Mouse (Mus musculus): ENCODE measurements around the gene A030003K21Rik.
"Not testable (repeated sequence)": the region's sequence is repeated elsewhere in the genome, so short reads cannot be mapped to it uniquely, and the experiment has no call there.

The A030003K21Rik gene

DNA sequence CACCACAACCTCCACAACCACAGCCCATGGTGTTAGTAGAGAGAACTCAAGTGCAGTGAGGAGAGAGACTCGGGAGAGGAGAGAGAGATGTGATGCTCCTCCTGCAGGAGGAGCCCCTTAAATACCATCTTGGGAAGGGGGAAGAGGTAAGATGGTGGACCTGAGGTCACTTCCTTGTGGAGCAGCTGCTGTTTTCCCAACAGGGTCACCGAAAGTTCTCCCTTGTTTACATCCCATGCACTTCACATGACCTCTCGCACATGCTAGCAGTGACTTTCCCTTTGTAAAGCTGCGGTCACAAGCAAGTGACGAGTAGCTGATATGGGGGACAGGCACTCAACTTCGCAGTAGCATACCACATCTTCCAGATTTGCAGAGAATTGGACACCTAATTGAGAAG, at the start of gene A030003K21Rik:
Gene A030003K21Rik, minus strand, starts transcription at position 94 of the 400 bp plus-strand sequence.
- DNase-seq (ENCODE audit: low read depth, low spot score): not testable (repeated sequence)

DNA sequence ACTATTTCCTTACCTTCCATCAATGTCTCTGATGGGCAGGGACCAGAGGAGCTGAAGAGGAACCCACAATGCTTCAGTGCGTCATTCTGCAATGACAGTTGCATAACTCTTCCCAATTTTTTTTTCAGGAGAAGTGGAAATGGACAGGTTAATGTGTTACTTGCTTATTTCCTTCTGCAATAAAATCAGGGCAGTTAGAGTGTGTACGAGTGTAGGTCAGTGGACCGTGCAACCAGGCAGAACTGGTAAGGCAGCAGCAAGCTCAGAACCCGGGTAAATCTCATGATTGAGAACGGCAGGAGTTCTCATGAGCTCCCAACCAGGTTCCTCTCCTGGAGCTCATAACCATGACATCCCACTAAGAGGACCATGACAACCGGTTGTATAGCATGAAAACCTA, 48.9 kb upstream of the A030003K21Rik start:
- no peak for DNase-seq (ENCODE audit: low read depth, low spot score)

DNA sequence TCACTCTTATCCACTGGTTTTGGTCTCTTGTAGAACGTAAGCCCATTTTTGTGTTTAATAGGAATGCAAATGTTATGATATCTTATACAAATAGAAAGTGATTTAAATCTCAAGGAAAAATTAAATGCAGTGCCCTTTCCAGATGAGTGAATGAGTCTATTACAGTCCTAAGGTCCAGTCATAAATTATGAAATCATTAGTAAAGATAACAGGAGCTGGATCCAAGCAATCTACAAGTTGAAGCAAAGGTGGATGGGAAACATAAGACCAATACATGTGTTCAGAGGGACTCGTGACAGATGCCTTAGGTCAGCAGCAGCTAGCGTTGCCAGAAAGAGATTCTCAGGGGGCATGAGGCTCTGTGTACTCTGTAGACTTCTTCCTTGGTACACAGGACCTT, 48.4 kb upstream of the A030003K21Rik start:
- DNase-seq (ENCODE audit: low read depth, low spot score): no peak

DNA sequence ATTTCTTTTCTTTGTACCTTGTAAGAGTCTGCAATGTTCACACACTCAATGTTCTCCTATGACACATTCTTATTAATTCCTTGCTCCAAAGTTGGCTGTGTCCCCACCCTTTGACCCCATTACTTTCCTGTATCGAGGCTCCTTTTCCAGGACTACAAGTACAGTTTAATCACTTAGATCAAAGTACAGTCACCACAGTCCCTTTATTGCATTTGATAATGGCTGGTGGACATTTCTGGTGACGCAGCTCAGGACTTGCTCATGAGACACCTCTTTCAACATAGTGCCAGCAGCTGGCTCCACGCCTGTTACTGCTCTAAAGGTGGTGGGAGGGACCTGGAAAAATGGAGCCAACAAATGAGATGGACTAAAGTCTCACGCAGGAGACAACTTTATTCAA, 47.9 kb upstream of the A030003K21Rik start:
- no peak for DNase-seq (ENCODE audit: low read depth, low spot score)

DNA sequence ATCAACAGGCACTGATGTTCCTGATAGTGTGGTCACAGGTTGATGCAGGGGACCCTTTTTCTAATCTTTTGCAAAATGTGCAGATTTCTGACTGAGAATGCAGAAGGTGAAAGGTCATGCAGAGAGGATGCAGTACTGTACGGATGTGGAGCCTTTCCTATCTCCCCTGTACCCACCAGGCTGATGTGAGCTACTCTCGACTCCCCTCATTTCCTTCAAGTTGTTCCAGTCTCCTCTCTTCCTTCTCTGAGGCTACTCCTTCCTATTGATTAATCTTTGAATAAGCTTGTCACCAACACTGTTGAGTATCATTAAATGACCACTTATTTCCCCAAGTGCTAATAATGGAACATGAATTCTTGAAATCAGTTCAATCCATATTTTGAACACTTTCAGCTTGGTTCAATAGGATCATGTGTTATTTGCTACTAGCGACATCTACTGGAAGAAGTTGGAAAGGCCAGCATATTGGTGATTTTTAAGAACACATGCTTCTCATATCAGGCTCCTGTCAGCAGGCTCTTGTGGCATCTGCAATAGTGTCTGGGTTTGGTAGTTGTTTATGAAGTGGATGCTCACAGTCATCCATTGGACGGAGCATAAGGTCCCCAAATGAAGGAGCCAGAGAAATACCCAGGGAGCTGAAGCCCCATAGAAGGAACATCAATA, 44.5 kb upstream of the A030003K21Rik start:
- DNase-seq (ENCODE audit: low read depth, low spot score): peak; percentile 47

DNA sequence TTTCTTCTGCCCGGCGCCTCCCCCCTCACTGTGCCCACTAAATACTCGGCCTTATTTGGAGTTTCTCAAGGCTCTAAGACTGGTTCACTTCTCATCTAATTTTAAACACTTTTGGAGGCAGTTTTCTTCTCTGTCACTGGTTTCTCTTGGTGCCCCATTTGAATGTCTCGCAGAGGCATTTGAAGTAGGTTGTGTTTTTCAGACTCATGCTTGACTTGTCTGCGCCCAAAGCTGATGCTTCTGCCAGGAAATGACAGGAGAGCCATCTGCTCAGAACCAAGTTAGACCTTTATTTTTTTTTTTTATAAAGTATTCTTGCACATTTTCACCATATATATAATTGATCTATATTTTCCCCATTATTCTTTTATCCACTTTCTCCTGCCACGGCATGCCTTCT, 43.5 kb upstream of the A030003K21Rik start:
- no peak for DNase-seq (ENCODE audit: low read depth, low spot score)

DNA sequence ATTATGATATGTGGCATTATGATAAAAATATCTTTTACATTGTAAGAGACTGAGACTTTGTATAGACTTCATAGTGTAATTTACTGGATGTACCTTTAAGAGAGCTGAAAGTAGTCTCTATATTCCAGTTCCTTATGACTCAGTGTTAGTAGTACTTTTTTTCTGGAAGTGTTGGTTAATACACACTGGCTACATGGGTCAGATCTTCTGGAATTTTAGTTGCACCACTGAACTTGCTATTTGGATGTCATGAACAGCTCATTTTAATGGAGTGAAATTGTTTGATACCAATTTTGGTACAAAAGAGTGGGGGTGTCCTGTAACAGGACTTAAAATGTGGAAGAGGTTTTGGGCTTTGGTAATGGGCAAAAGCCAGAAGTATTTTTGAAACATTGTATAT, 34.7 kb upstream of the A030003K21Rik start:
- DNase-seq (ENCODE audit: low read depth, low spot score): no peak

DNA sequence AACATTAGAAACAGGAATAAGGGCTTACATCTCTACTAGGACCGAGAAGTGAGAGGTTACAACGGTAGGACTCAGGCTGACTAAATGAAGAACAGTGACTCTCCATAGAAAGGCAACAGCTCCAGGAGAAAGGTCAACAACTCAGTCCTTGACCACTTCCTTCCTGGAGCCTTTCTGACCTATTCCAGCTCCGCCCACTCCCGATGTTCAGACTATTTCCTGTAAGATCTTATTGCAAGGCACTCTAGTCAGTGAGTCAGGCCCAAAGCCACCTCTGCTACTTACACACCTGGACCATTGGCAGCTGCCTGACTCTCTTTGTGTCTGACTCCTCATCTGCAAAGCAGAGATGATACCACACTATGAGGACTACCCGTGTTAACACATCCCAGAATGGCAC, 32.6 kb upstream of the A030003K21Rik start:
- no peak for DNase-seq (ENCODE audit: low read depth, low spot score)

DNA sequence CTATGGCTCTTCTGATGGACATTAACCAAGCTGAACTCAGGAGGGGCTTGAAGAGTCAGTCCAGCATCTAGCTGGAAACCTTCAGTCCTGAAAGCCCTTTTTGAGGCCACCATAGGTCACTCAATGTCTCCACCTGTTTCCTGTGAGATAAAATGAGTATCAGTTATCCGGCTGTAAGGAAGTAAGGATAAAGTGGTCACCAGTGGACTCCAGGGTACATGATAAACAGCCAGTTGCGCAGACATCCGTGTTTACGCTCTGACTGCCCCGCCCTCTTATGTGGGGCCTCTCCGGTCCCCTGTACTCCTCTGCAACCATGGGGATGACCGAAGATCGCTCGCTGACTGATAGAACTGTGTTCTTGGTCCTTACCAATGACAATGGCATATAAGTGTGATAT, 31.2 kb upstream of the A030003K21Rik start:
- no peak for DNase-seq (ENCODE audit: low read depth, low spot score)

DNA sequence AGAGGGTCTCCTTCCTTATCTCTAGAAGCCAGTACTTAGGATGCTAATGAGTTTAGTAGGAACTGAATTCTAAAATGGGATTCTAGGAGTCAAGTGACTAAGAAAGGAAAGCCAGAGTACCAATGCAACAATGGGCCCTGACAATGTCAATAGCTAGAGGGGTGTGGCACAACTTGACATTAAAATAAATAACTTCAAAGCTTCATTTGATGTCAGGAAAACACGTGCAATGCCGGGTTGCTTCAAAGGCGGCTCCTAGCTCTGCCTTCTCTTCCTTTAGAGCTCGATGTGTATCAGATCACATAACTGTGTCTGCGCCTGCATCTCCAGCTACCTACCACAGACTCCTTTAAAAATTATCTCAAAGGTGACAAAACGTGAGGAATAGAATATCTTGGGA, 30.7 kb upstream of the A030003K21Rik start:
- DNase-seq (ENCODE audit: low read depth, low spot score): no peak

DNA sequence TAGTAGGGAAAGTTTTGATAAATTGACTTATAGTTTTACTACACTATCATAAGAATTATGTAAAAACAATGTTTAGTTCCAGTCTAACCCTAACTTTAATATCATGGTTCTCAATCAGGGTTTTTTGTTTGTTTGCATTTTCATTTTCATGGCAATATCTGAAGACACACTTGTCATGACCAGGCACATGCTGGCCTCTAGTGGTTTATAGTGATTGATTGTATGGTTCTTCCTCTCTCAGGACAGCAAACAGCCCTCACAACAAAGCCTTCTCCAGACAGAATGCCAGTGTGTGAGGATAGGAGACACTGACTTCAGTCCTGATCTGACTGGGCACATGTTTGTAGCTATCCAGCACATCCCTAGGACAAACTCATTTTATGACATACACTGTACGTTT, 30.1 kb upstream of the A030003K21Rik start:
- DNase-seq (ENCODE audit: low read depth, low spot score): no peak

DNA sequence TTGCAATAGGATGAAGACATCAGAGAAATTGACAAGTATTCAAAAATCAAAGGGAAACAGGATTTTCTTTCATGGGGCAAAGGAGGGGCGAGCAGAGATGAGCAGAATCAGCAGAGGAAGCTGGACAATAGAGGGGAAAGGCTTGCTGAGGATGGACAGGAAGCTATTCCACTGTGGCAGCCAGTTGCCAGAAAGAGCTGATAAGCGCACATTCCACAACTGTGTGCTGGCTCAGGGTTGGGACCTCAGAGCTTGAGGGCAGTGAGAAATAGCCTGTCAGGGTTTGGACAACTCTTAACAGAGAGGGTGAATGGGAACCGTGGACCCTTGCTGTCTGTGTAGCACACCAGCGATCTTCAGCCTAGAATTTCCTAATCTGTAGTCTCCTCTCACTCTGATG, 28.9 kb upstream of the A030003K21Rik start:
- no peak for DNase-seq (ENCODE audit: low read depth, low spot score)

DNA sequence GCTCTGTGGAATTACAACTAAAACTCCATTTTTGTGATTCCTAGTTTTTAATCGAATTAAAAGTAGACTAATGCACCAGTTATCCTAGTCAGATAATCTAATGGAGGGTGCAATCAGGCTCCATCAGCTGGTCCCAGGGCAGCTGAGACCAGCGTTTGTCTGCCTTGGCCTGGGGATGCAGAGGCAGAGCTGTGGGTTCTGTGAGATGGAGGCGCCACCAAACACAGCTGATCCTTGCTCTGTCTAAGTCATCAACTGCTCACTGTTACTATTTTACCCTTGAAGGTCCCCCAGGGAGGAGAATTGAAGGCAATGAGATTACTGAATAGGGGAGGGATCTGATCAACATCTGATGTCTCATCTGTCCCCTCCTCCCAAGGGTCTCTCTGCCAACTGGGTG, 23.2 kb upstream of the A030003K21Rik start:
- DNase-seq (ENCODE audit: low read depth, low spot score): no peak

DNA sequence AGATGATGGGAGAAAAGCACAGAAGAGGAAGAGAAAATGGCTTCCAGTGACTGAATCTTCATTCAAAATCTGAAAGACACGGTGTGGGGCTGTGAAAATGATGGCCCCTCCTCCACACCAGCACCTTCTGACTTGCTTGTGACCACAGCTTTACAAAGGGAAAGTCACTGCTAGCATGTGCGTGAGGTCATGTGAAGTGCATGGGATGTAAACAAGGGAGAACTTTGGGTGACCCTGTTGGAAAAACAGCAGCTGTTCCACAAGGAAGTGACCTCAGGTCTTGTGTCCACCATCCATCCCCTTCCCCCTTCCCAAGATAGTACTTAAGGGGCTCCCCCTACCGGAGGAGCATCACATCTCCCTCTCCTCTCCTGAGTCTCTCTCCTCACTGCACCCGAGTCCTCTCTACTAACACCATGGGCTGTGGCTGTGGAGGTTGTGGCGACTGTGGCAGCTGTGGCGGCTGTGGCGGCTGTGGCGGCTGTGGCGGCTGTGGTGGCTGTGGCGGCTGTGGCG, 16.7 kb upstream of the A030003K21Rik start, which contains the start of gene Gm47955:
Gene Gm47955, plus strand, starts transcription at position 417 of the 516 bp plus-strand sequence.
- DNase-seq (ENCODE audit: low read depth, low spot score): no peak

DNA sequence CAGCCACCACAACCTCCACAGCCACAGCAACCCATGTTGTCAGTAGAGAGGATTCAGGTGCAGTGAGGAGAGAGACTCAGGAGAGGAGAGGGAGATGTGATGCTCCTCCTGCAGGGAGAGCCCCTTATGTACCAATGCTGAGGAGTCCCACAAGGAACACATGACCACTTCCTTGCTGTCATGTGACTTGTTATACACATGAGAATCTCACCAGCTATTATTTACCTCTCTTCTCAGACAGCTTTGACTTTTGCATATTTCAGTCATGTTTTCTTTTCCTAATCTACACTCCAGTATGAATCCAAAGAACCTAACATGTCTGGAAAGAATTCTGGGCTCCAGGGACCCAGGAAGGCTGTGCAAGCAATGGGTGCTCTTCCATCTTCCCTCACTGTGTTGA, 12.7 kb upstream of the A030003K21Rik start, which contains the start of gene Gm7544:
Gene Gm7544, minus strand, starts transcription at position 101 of the 400 bp plus-strand sequence.
- DNase-seq (ENCODE audit: low read depth, low spot score): not testable (repeated sequence)

DNA sequence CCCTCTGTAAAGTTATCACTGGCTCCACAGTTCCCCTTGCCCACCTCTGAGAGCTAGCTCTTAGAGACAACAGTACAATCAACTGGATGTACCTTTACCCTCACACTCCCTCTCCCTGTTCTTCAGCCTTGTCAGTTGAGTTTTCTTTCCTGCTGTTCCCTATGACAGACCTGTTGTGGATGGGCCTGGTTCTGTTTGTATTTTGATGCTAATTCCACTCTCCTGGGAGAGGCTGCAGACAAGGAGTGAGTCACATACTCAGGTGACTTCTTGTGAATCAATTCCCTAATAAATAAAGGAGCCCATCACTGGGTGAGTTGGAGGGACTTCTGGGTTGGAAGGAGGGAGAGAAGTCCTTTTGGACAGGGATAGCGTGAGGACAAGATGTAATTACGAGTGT, 5.4 kb upstream of the A030003K21Rik start:
- DNase-seq (ENCODE audit: low read depth, low spot score): no peak

DNA sequence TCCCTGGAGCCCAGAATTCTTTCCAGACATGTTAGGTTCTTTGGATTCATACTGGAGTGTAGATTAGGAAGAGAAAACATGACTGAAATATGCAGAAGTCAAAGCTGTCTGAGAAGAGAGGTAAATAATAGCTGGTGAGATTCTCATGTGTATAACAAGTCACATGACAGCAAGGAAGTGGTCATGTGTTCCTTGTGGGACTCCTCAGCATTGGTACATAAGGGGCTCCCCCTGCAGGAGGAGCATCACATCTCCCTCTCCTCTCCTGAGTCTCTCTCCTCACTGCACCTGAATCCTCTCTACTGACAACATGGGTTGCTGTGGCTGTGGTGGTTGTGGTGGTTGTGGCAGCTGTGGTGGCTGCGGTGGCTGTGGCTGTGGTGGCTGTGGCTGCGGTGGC, 2.8 kb upstream of the A030003K21Rik start:
- DNase-seq (ENCODE audit: low read depth, low spot score): not testable (repeated sequence)

DNA sequence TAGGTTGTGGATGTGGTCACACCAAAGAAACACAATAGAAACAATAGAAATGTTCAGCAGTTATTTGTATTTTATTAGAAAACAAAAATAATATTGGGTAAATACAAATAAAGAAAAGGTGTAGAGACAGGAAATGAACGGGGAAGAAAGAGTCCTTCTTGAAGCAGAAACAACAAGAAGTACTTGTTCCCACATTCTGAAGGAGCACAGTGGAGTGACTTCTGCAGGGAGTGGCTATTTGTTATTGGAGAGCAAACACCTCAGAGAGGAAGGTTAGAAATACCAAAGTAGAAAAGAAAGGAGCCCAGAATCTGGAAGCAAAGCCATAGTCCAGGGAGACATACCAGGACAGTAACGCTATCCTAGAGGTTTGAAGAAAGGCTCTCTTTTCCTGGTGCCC, 683 bp downstream of the A030003K21Rik start:
- DNase-seq (ENCODE audit: low read depth, low spot score): not testable (repeated sequence)

DNA sequence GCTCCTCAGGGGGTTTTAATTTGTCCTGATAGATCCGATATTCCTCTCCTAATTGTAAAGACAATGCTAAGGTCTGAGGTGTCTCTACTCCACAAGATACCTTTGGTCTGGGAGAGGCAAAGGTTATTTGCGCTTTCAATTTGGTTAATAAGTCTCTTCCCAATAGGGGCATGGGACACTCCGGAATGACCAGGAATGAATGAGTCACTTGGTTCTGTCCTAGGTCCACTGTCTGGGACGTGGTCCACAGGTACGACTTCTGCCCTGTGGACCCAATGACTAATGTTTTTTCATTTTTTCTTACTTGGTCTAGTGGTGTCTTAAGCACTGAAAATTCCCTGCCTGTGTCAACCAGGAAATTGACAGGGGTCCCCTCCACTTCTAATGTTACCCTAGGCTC, 4.5 kb downstream of the A030003K21Rik start:
- no peak for DNase-seq (ENCODE audit: low read depth, low spot score)

DNA sequence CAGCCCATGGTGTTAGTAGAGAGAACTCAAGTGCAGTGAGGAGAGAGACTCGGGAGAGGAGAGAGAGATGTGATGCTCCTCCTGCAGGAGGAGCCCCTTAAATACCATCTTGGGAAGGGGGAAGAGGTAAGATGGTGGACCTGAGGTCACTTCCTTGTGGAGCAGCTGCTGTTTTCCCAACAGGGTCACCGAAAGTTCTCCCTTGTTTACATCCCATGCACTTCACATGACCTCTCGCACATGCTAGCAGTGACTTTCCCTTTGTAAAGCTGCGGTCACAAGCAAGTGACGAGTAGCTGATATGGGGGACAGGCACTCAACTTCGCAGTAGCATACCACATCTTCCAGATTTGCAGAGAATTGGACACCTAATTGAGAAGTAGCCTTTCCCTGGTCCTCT, 11.9 kb downstream of the A030003K21Rik start, which contains the start of gene Gm6217:
Gene Gm6217, minus strand, starts transcription at position 74 of the 400 bp plus-strand sequence.
- DNase-seq (ENCODE audit: low read depth, low spot score): not testable (repeated sequence)

DNA sequence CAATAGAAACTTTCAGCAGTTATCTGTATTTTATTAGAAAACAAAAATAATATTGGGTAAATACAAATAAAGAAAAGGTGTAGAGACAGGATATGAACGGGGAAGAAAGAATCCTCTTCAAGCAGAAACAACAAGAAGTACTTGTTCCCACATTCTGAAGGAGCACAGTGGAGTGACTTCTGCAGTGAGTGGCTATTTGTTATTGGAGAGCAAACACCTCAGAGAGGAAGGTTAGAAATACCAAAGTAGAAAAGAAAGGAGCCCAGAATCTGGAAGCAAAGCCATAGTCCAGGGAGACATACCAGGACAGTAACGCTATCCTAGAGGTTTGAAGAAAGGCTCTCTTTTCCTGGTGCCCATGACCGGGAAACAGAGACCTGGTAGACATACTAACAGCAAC, 12.6 kb downstream of the A030003K21Rik start:
- DNase-seq (ENCODE audit: low read depth, low spot score): not testable (repeated sequence)

DNA sequence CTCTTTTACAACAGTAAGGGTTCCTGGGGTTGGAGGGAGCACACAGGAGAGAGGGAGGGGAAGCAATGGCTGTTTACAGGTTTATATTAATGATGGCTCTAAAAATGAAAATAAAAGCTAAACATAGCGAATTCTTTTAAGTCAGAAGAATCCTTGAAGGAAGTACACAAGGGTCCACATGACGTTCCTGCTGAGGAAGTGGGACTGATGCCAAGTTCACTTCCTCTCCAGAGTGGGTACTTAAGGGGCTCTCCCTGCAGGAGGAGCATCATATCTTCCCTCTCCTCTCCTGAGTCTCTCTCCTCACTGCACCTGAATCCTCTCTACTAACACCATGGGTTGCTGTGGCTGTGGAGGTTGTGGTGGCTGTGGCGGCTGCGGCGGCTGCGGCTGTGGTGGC, 18.5 kb downstream of the A030003K21Rik start, which contains the start of gene A030014E15Rik:
Gene A030014E15Rik, plus strand, starts transcription at position 268 of the 400 bp plus-strand sequence.
- no peak for DNase-seq (ENCODE audit: low read depth, low spot score)

DNA sequence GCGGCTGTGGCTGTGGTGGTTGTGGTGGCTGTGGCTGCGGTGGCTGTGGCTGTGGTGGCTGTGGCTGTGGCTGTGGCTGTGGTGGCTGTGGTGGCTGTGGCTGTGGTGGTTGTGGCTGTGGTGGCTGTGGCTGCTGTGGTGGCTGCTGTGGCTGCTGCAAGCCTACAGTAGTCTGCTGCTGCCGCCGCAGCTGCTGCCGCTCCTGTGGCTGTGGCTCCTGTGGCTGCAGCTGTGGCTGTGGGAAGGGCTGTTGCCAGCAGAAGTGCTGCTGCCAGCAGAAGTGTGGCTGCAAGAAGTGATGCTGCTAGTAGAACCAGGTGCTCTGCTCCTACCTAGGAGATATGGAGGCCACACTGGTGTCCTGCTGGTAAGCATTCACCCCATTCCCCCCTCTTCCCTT, 29.8 kb downstream of the A030003K21Rik start:
- not testable (repeated sequence) for DNase-seq (ENCODE audit: low read depth, low spot score)

All from c-Kit-negative CD71-positive TER-119-positive erythroid progenitor cells, embryonic 14.5 days (primary cell).